In genomic region chr2:152225536-152225935, GRCm38 (mm10) we compare ENCODE assay signal across 10 mouse cellular contexts. TPM values are rescaled to one million over a fixed set of nuclear protein-coding genes. Genes with fewer than 3 reads are reported as not detected.
DNase-seq lines count a peak whose midpoint lies in the region; ATAC-seq and TF ChIP-seq lines count a peak whose summit lies in the region.
"Had no signal": no experiment of that assay in that cellular context is flagged by ENCODE, and none has a peak within 500 bp of the region (broad histone marks: within the 10 kb centered on the region; RNA-seq: fewer than 3 reads in every experiment).

No protein-coding gene starts in this region.

- peak overlapping the region; percentile 64 for H3K9ac ChIP-seq in lung, embryonic 16.5 days (ENCODE audit: low read length)
- no peak overlapping the region for H3K9ac ChIP-seq in neural tube, embryonic 15.5 days (replicated peaks)

- peaks cover 17% of the 10 kb centered on the region for H3K4me1 ChIP-seq in lung, embryonic 16.5 days (replicated peaks; ENCODE audit: control insufficient read depth, insufficient read depth, low read length)
- peaks cover 24% of the 10 kb centered on the region for H3K4me1 ChIP-seq in limb, embryonic 10.5 days
- H3K4me1 ChIP-seq in neural tube, embryonic 15.5 days = peaks cover 24% of the 10 kb centered on the region

- H3K36me3 ChIP-seq in lung, embryonic 16.5 days (ENCODE audit: control insufficient read depth, insufficient read depth, low read length) = peaks cover 3% of the 10 kb centered on the region; the same call in 1 of the 2 replicates
- H3K36me3 ChIP-seq in limb, embryonic 10.5 days = peaks cover 18% of the 10 kb centered on the region
- H3K36me3 ChIP-seq in neural tube, embryonic 15.5 days = no peaks in the 10 kb centered on the region

- H3K4me3 ChIP-seq in gastrocnemius, adult 2 months = no peak overlapping the region
- H3K4me3 ChIP-seq in lung, embryonic 16.5 days (ENCODE audit: low read length) = no peak overlapping the region; the same call in 1 of the 2 replicates
- H3K4me3 ChIP-seq in limb, embryonic 10.5 days = peak overlapping the region; percentile 93; the same call in 1 of the 2 replicates
- no peak overlapping the region for H3K4me3 ChIP-seq in neural tube, embryonic 15.5 days (replicated peaks)

- no peaks in the 10 kb centered on the region for H3K9me3 ChIP-seq in lung, embryonic 16.5 days (ENCODE audit: control insufficient read depth, low read length)
- H3K9me3 ChIP-seq in limb, embryonic 10.5 days (replicated peaks) = no peaks in the 10 kb centered on the region
- no peaks in the 10 kb centered on the region for H3K9me3 ChIP-seq in neural tube, embryonic 15.5 days (replicated peaks)

- peak overlapping the region; percentile 69 for H3K4me2 ChIP-seq in lung, embryonic 16.5 days (ENCODE audit: low read depth, low read length)
- H3K4me2 ChIP-seq in neural tube, embryonic 15.5 days = peak overlapping the region; percentile 54

- no peak for DNase-seq in gastrocnemius, adult 2 months
- no peak for DNase-seq in gastrocnemius, adult 18-20 months (ENCODE audit: low spot score)
- DNase-seq in lung, postnatal 4 days = no peak
- DNase-seq in limb, embryonic 10.5 days (ENCODE audit: low spot score) = no peak
- DNase-seq in spleen, postnatal 4 days (ENCODE audit: low spot score in 2 of 2) = no peak
- no peak for DNase-seq in lung, postnatal 10 days
- DNase-seq: adrenal gland, postnatal 25 days; kidney, adult 18-20 months had no signal

- intact Hi-C loops in gastrocnemius, adult 2 months (cut with DNase I) = loop anchor here (5.0 to 10.0 kb wide), 2 partner anchors 107 to 201 kb away; partner anchors contain the start of gene Rbck1

- no peaks in the 10 kb centered on the region for H3K27me3 ChIP-seq in lung, embryonic 16.5 days (ENCODE audit: control insufficient read depth, insufficient read depth, low read depth, low read length)
- no peaks in the 10 kb centered on the region for H3K27me3 ChIP-seq in limb, embryonic 10.5 days (ENCODE audit: low read depth, poor library complexity, severe bottlenecking)
- no peaks in the 10 kb centered on the region for H3K27me3 ChIP-seq in neural tube, embryonic 15.5 days (replicated peaks)

- peak overlapping the region; percentile 100 for H3K27ac ChIP-seq in gastrocnemius, adult 2 months
- no peak overlapping the region for H3K27ac ChIP-seq in lung, embryonic 16.5 days (ENCODE audit: low read length)
- H3K27ac ChIP-seq in limb, embryonic 10.5 days = 0 out of 2 replicates have a peak overlapping the region, but pooled peaks have one; percentile 98
- no peak overlapping the region for H3K27ac ChIP-seq in neural tube, embryonic 15.5 days (replicated peaks)

- TF ChIP-seq CTCF in gastrocnemius, adult 2 months (IDR thresholded peaks at IDR 0.05) = no peak

- no peak for ATAC-seq in lung, embryonic 16.5 days (ENCODE audit: low read depth)
- no peak for ATAC-seq in neural tube, embryonic 15.5 days (ENCODE audit: low FRiP score)

- WGBS in lung, embryonic 16.5 days = 67% methylated on average over 7 of the region's 7 CpGs
- 75% methylated on average over 7 of the region's 7 CpGs for WGBS in limb, embryonic 10.5 days
- 78% methylated on average over 7 of the region's 7 CpGs for WGBS in neural tube, embryonic 15.5 days

RNA-seq across cellular contexts. Expression of gene Csnk2a1, which starts 1.1 kb away (rescaled TPM):
- total RNA-seq in gastrocnemius, adult 2 months (2021) = 100 to 1,000 TPM in 1 of 2 experiments, 10 to 100 TPM in 1; 91.1 to 102 TPM
- 100 to 1,000 TPM in 1 of 2 experiments, 10 to 100 TPM in 1; 83.9 to 100 TPM for total RNA-seq in gastrocnemius, adult 18-20 months (2021)
- polyA plus RNA-seq in lung, embryonic 16.5 days (2015; fragmentation: Nextera tagmentation; extraction: Ambion mirVana) = 79.4 and 84.4 TPM in 2 replicates
- polyA plus RNA-seq in limb, embryonic 10.5 days (2016; fragmentation: Nextera tagmentation; extraction: Ambion mirVana) = 77.4 and 77.6 TPM in 2 replicates
- polyA plus RNA-seq in neural tube, embryonic 15.5 days (2015; fragmentation: Nextera tagmentation; extraction: Ambion mirVana) = 99.6 and 106 TPM in 2 replicates

Comparison
In these comparisons a context has a peak if more than half of its experiments do, and no peak if none do; other contexts are left out.
1. H3K27ac ChIP-seq: peak in gastrocnemius, adult 2 months (single experiment) and limb, embryonic 10.5 days (single experiment); none in lung, embryonic 16.5 days (single experiment) and neural tube, embryonic 15.5 days (single experiment).